Mouse (Mus musculus) intestine, embryonic 14.5 days (tissue): ENCODE data around the gene Cap2. TPM values are rescaled to one million over a fixed set of nuclear protein-coding genes. Genes with fewer than 3 reads are reported as not detected.

ENCODE experiments used
- ATAC-seq: fragments of 200-750 bp; cut with Nextera tagmentation; replicated peaks from 2 replicates; pipeline ENCODE4 v1.8.0; 2017; ENCODE audit warnings: low read depth, moderate number of reproducible peaks, moderate TSS enrichment, moderate library complexity; ENCODE audit not compliant: low FRiP score, low TSS enrichment
- DNase-seq: peaks from one replicate; pipeline ENCODE4 v3.0.0-alpha.2; 2018; ENCODE audit warnings: low spot score
- H3K27ac ChIP-seq: fragments of 300-500 bp; sonication (generic); 2 replicates; pipeline ENCODE4 v1.5.1; 2014; ENCODE audit warnings: low read depth, mild to moderate bottlenecking, control low read depth
- H3K27me3 ChIP-seq: fragments of 300-500 bp; sonication (generic); replicated peaks from 2 replicates; pipeline ENCODE4 v1.6.1; 2014; ENCODE audit warnings: low read length, control low read depth; ENCODE audit not compliant: control insufficient read depth, insufficient read depth
- H3K36me3 ChIP-seq: fragments of 300-500 bp; sonication (generic); 2 replicates; pipeline ENCODE4 v1.6.1; 2014; ENCODE audit warnings: low read length, control low read depth; ENCODE audit not compliant: control insufficient read depth, insufficient read depth
- H3K4me1 ChIP-seq: fragments of 300-500 bp; sonication (generic); replicated peaks from 2 replicates; pipeline ENCODE4 v1.6.1; 2014; ENCODE audit warnings: low read length, control low read depth, mixed read lengths; ENCODE audit not compliant: control insufficient read depth, insufficient read depth
- H3K4me2 ChIP-seq: fragments of 300-500 bp; sonication (generic); 2 replicates; pipeline ENCODE4 v1.6.1; 2014; ENCODE audit warnings: low read length
- H3K4me3 ChIP-seq: fragments of 300-500 bp; sonication (generic); 2 replicates; pipeline ENCODE4 v1.5.1; 2014; ENCODE audit warnings: low read depth, low read length, control low read depth, mixed read lengths
- H3K9ac ChIP-seq: fragments of 300-500 bp; sonication (generic); 2 replicates; pipeline ENCODE4 v1.6.1; 2014; ENCODE audit warnings: mild to moderate bottlenecking, low read length
- H3K9me3 ChIP-seq: fragments of 300-500 bp; sonication (generic); 2 replicates; pipeline ENCODE4 v1.6.1; 2016; ENCODE audit warnings: low read length, control low read depth; ENCODE audit not compliant: control insufficient read depth
- WGBS: fragments of 180-500 bp; shearing (Covaris S2); extraction: QIAGEN DNeasy Blood & Tissue Kit; methylation state at CpG from one replicate; pipeline ENCODE4 v1.1.7; 2014; 5-methylcytosine and 5-hydroxymethylcytosine counted together
- polyA plus RNA-seq: library from polyadenylated mRNA; unstranded; fragments of >200 nt; fragmentation: Nextera tagmentation; extraction: Ambion mirVana; gene quantifications from 2 replicates; pipeline ENCODE4 v1.2.1, GENCODE M21; 2014

Gene Cap2
- polyA plus RNA-seq, 1 experiment from 2014 or later = 9.5 TPM

DNA sequence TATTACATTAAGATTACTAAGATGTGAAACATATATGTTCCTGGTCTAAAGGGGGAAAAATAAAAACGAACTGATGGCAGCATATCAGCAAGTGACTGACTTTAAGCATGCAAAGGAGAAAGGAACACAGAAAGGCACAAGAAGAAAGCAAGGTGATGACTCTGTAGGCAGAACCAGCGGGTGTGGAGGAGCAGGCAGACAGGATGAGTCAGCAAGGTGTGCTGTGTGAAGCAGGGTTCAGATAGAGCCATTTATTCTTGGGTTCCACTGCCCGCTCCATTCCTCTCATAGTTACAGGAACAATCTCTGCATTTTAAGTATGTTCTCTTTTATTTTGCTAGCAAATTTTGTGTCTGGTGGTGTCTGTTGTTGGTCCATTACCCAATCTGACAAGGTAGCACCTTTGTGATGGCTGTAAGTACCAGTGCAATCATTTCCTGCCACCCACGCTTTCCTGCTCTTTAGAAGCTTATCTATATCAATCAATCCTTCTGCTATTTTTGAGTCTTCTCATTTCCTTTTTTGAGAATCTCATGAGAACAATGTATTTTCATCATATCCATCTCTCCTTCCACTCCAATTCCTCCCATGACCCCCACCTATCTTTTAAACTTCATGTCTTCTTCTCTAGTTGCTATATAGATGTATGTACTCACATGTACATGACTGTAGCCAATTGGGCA, 189.1 kb downstream of the Cap2 start:
- Histone ChIP-seq H3K4me1 (no peaks in the 10 kb centered on the region), H3K9ac (no peak overlapping the region), H3K27me3 (no peaks in the 10 kb centered on the region), H3K4me2 (no peak overlapping the region), H3K9me3 (no peaks in the 10 kb centered on the region), H3K36me3 (peaks cover 92% of the 10 kb centered on the region), H3K27ac (no peak overlapping the region), H3K4me3 (no peak overlapping the region)
- DNase-seq (no peak), ATAC-seq (no peak)
- 85% methylated on average over 4 of the region's 4 CpGs for WGBS

DNA sequence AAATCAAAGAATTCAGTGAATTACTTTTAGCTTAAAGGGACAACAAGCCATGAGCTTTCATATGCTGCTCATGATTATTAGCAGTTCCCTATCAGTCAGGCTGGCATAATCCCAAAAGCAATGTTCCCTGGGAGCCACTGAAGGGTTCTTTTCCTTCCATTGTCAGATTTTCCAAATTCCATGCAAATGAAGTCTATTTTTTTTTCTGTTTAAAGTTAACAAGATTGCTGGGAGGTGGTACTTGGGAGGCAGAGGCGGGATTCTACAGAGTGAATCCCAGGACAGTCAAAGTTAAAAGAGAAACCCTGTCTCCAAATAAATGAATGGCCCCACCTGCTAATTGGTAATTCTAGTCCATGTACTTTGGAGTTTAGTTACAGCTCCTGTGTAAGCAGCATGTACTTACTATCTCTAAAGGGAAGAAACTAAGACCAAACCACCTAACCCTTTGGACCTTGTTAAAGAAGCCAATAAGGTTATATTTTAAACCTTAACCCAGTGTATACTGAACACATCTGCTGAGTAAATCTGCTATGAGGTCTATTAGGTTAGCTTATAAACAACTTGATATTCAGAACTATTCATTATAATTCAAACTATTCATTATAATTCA, 193.8 kb downstream of the Cap2 start:
- peaks cover 77% of the 10 kb centered on the region for H3K36me3 ChIP-seq
- ATAC-seq (no peak), DNase-seq (no peak)
- H3K9me3 ChIP-seq = no peaks in the 10 kb centered on the region
- 81% methylated on average over 1 of the region's 1 CpGs for WGBS
- H3K4me2 ChIP-seq = no peak overlapping the region
- H3K4me1 ChIP-seq = no peaks in the 10 kb centered on the region
- H3K9ac ChIP-seq = no peak overlapping the region
- no peak overlapping the region for H3K4me3 ChIP-seq
- no peak overlapping the region for H3K27ac ChIP-seq
- no peaks in the 10 kb centered on the region for H3K27me3 ChIP-seq

DNA sequence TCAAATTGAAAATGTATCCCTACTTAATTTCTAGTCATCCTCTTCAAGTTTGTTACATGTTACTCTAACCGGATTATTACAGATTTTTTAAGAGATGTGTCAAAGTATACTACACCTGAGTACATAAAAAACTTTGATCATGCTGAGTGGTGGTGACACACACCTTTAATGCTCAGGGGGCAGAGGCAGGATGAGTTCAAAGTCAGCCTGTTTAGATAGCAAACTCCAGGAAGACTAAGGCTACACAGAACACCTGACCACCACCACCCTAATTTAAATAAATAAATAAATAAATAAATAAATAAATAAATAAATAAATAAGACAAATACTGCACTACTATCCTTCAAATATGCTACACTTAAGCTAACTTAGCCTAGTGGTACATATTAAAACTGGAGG, 194.3 kb downstream of the Cap2 start:
- no peaks in the 10 kb centered on the region for H3K27me3 ChIP-seq
- WGBS = 86% methylated on average over 1 of the region's 1 CpGs
- no peak for ATAC-seq
- no peaks in the 10 kb centered on the region for H3K4me1 ChIP-seq
- H3K9ac ChIP-seq = no peak overlapping the region
- DNase-seq = no peak
- H3K9me3 ChIP-seq = no peaks in the 10 kb centered on the region
- H3K27ac ChIP-seq = no peak overlapping the region
- no peak overlapping the region for H3K4me2 ChIP-seq
- H3K36me3 ChIP-seq = peaks cover 75% of the 10 kb centered on the region
- no peak overlapping the region for H3K4me3 ChIP-seq

DNA sequence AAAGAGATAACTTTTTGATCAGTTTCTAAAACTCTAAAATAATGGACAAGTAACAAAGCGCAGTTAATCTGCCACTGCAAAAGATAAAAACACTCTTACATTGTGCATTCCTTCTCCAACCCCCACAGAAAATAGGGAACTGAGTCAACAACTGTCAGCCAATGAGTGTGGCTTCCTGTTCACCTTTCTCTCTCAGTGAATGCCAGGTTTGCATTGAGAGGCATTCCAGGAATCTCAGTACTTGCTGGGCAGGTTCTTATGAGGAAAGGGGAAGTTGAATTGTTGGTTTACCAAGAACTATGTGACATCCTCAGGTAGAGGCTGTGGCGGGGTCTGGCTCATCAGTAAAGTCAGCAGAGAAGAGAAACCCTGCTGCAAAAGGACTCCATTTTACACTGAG, 195.1 kb downstream of the Cap2 start:
- no peaks in the 10 kb centered on the region for H3K27me3 ChIP-seq
- H3K9ac ChIP-seq = no peak overlapping the region
- H3K36me3 ChIP-seq = peaks cover 74% of the 10 kb centered on the region
- no peak for ATAC-seq
- H3K27ac ChIP-seq = no peak overlapping the region
- 81% methylated on average over 2 of the region's 2 CpGs for WGBS
- H3K4me1 ChIP-seq = no peaks in the 10 kb centered on the region
- no peaks in the 10 kb centered on the region for H3K9me3 ChIP-seq
- no peak for DNase-seq
- no peak overlapping the region for H3K4me3 ChIP-seq
- H3K4me2 ChIP-seq = no peak overlapping the region

DNA sequence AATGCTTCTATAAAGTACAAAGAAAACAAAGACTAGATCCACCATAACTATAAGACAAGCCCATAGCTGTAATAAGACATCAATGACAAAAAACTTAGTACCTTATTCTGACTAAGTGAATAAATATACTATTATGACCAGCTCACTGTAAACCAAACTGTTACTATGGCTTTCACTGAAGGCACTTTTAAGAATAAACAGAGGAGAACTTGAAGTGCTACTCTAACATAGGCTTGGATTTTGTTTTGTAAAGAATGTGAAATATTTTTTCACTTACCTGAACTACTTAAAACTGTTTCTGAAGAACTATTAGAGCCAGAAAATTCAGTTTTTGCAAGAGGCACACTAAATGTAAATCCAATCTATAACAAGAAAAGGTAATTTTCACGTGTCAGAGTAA, 197.7 kb downstream of the Cap2 start:
- no peak overlapping the region for H3K4me2 ChIP-seq
- ATAC-seq = no peak
- H3K9ac ChIP-seq = no peak overlapping the region
- H3K4me1 ChIP-seq = no peaks in the 10 kb centered on the region
- no peak overlapping the region for H3K4me3 ChIP-seq
- no peak for DNase-seq
- peaks cover 74% of the 10 kb centered on the region for H3K36me3 ChIP-seq
- H3K9me3 ChIP-seq = no peaks in the 10 kb centered on the region
- no peaks in the 10 kb centered on the region for H3K27me3 ChIP-seq
- WGBS = 92% methylated on average over 1 of the region's 1 CpGs
- H3K27ac ChIP-seq = no peak overlapping the region

Other genes with a start within 250 kb of the Cap2 start
- gene Stmnd1, start 228.1 kb upstream of the Cap2 start, polyA plus RNA-seq = not detected in 2 replicates
- gene Rbm24, start 83.4 kb upstream of the Cap2 start, polyA plus RNA-seq = 2.3 TPM in 2 replicates
- 7.8 and 8.0 TPM in 2 replicates for gene Fam8a1, start 167.7 kb downstream of the Cap2 start, polyA plus RNA-seq
- 37.2 and 37.5 TPM in 2 replicates for gene Nup153, start 226.1 kb downstream of the Cap2 start, polyA plus RNA-seq